Mouse (Mus musculus): ENCODE measurements around the gene Ccr10.
"Not testable (repeated sequence)": the region's sequence is repeated elsewhere in the genome, so short reads cannot be mapped to it uniquely, and the experiment has no call there.

Ccr10 gene

GRCm38 (mm10) chr11:101171721-101172433 is 3.4 kb downstream of the Ccr10 start:
- no peak for DNase-seq (ENCODE audit: low spot score in 2 of 2)

GRCm38 (mm10) chr11:101170811-101171610 is 4.2 kb downstream of the Ccr10 start, which contains the start of gene Plekhh3:
TSS of gene Plekhh3 (minus strand) at chr11:101171351.
- peak; percentile 79 to 84 for DNase-seq (ENCODE audit: low spot score in 2 of 2)

GRCm38 (mm10) chr11:101170354-101170810 is 4.9 kb downstream of the Ccr10 start, which contains the start of gene Cntnap1:
TSS of gene Cntnap1 (plus strand) at chr11:101170523.
- DNase-seq (ENCODE audit: low spot score in 2 of 2): peak in 1 of 2 experiments; percentile 71

GRCm38 (mm10) chr11:101169301-101170107 is 5.7 kb downstream of the Ccr10 start:
- DNase-seq (ENCODE audit: low spot score in 2 of 2): peak in 1 of 2 experiments; percentile 59

- peak in 1 of 2 experiments; percentile 63 for DNase-seq (ENCODE audit: low spot score in 2 of 2)
Observed at GRCm38 (mm10) chr11:101168301-101168980, 6.8 kb downstream of the Ccr10 start.

GRCm38 (mm10) chr11:101167963-101168300 is 7.3 kb downstream of the Ccr10 start:
- no peak for DNase-seq (ENCODE audit: low spot score in 2 of 2)

- peak in 1 of 2 experiments; percentile 58 for DNase-seq (ENCODE audit: low spot score in 2 of 2)
Observed at GRCm38 (mm10) chr11:101167211-101167962, 7.9 kb downstream of the Ccr10 start.

GRCm38 (mm10) chr11:101166357-101166756 is 8.9 kb downstream of the Ccr10 start:
- no peak for DNase-seq (ENCODE audit: low spot score in 2 of 2)

- DNase-seq (ENCODE audit: low spot score in 2 of 2): no peak
Observed at GRCm38 (mm10) chr11:101164677-101165580, 10.3 kb downstream of the Ccr10 start.

- DNase-seq (ENCODE audit: low spot score in 2 of 2): no peak
Observed at GRCm38 (mm10) chr11:101164351-101164665, 10.9 kb downstream of the Ccr10 start.

- DNase-seq (ENCODE audit: low spot score in 2 of 2): no peak
Observed at GRCm38 (mm10) chr11:101163476-101164350, 11.5 kb downstream of the Ccr10 start.

GRCm38 (mm10) chr11:101162772-101163171 is 12.5 kb downstream of the Ccr10 start:
- peak in 1 of 2 experiments; percentile 63 for DNase-seq (ENCODE audit: low spot score in 2 of 2)

GRCm38 (mm10) chr11:101162301-101162700 is 12.9 kb downstream of the Ccr10 start:
- DNase-seq (ENCODE audit: low spot score in 2 of 2): no peak

- DNase-seq (ENCODE audit: low spot score in 2 of 2): no peak
Observed at GRCm38 (mm10) chr11:101161551-101161950, 13.7 kb downstream of the Ccr10 start.

GRCm38 (mm10) chr11:101160981-101161505 is 14.2 kb downstream of the Ccr10 start:
- DNase-seq (ENCODE audit: low spot score in 2 of 2): not testable (repeated sequence)

GRCm38 (mm10) chr11:101160151-101160550 is 15.1 kb downstream of the Ccr10 start:
- not testable (repeated sequence) for DNase-seq (ENCODE audit: low spot score in 2 of 2)

- peak; percentile 52 to 72 for DNase-seq (ENCODE audit: low spot score in 2 of 2)
Observed at GRCm38 (mm10) chr11:101155728-101156371, 19.4 kb downstream of the Ccr10 start, which contains the start of gene Tubg2. TSS of gene Tubg2 (plus strand) at chr11:101155907.

GRCm38 (mm10) chr11:101155151-101155550 is 20.1 kb downstream of the Ccr10 start:
- DNase-seq (ENCODE audit: low spot score in 2 of 2): no peak
